Mouse (Mus musculus) neural tube, postnatal 0 days (tissue): Measurements from ENCODE around the gene Stt3b. TPM values are rescaled to one million over a fixed set of nuclear protein-coding genes. Genes with fewer than 3 reads are reported as not detected.

Experiments
- polyA plus RNA-seq: library from polyadenylated mRNA; unstranded; fragments of >200 nt; fragmentation: Nextera tagmentation; extraction: Ambion mirVana; gene quantifications from 2 replicates; pipeline ENCODE4 v1.2.1, GENCODE M21; 2015

The Stt3b gene
- polyA plus RNA-seq, result 74.0 and 77.0 TPM in 2 replicates

DNA sequence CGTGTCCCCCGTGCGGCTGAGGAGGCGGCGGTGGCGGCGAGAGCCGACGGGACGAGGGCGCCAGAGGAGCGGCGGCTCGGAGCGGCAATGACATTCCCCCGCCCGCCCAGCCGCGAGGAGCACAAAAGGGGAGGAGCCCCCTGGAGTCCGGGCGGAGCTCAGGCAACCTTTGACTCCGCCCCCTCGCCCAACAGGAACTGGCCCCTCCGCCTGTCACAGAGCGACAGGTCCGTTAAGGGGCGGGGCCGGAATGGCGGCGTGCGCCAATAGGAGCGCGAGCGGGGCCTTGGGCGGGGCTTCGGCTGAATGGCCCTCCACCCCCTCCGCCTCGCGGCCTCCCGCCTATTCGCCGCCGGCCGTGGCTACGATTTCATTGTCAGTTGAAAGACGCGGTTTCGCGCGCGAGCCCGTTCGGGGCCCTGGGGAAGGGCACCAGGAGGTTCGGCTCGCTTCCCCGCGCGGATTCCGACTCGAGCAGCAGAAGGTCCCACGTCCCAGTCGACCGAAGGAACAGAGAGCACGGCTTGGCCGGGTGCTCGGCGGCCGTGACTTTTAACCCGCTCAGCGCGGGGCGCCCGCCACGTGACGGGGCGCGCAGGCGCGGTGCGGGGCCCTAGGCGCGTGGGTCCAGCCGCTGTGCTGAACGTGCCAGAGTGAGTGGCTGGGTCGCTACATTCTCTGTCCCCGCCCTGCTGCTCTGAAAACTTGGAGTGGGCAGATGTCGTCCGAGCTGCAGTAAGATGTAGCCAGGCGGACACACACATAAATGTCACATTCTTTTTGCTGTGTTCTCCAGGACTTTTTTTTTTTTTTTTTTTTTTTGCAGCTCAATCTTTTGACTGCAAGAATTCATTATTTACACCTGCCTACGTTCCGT is at the start of gene Stt3b:
Gene Stt3b, minus strand, starts transcription at position 76 of the 877 bp plus-strand sequence.

